Mouse (Mus musculus) thymus, postnatal 10 days (tissue): ENCODE measurements at regions not wholly inside any gene's neighbourhood (a gene's known extent, or its start where the extent isn't known, plus 50 kb on each side); places are given as distances from the start of the nearest gene placed in this dataset.

Experiments used
- DNase-seq, 2 experiments: peaks; one replicate each; pipeline ENCODE4 v3.0.0; 2021; ENCODE audit warnings: low spot score in 2 of 2

DNA sequence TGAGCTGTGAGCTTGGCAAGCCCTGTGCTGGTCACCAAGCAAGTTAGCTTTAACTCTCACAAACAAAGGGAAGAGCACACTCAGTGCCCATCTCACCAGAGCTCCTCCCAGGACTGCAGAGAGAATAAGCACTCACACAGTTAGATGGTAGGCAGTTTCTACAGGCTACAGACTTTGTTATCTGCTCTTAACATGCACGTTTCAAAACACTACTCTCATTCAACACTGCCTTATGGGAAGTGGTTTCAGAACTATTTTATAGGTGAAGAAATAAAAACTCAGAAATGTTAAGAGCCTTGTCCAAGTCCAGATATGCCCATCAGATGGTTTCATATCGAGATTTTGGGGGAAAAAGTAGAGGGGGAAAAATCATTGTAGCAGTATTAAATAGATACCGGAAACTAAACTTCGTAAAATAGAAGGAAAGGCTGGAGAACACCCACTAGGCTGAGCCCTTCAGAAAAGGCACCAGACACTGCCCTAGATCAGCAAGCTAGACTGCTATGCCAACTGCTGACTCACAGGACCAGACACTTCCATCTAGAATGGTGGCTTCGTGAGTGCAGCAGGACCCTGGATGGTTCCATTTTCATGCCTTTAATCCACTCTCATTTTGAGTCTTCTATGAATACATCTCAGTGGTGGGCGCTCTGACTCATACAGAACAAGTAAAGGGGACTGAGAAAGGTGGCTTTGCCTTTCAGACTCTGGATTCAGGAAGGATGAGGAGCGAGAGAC, 51.3 kb upstream of the Serbp1 start:
- DNase-seq = no peak

DNA sequence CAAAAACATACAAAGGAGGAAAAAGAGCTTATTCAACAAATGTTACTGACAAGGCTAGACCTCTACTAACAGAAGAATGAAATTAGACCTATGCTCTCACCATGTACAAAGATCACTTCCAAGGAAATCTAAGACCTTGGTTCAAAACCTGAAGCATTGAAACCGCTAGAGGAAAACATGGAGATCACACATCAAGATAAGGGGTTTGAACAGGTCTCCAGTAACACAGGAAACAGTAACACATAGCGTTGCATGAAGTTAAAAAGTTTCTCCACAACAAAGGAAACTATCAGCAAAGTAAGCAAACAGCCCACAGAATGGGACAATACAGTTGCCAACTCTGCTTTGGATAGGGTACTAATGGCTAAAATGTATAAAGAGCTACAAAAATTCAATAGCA, 53.3 kb upstream of the Serbp1 start:
- peak in 1 of 2 experiments; percentile 28 for DNase-seq

GRCm38 (mm10) chr6:67183481-67184215, 54.3 kb upstream of the Serbp1 start:
- DNase-seq = peak in 1 of 2 experiments; percentile 20

DNA sequence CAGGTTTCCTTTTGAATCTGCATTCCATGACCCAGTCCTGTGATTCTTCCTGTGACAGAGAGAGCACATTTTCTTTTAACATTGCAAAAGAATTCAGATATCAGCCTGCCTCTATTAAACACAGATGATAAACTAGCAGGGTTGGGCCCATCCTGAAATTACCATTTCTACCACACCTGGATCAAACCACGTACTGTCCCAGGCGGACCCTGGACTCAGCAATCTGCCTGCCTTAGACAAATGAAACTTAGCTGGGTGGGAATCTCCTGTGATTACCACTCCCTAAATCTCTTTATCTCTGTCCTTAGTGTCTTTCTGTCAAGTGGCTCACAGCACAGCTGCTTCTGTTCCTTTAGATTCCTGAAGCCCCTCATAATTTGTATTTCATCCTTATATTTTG, 55.5 kb upstream of the Serbp1 start:
- DNase-seq = no peak

- DNase-seq = no peak
Observed at GRCm38 (mm10) chr6:67181459-67181858, 56.5 kb upstream of the Serbp1 start.

- no peak for DNase-seq
Observed at GRCm38 (mm10) chr6:67179416-67179815, 58.6 kb upstream of the Serbp1 start.

DNA sequence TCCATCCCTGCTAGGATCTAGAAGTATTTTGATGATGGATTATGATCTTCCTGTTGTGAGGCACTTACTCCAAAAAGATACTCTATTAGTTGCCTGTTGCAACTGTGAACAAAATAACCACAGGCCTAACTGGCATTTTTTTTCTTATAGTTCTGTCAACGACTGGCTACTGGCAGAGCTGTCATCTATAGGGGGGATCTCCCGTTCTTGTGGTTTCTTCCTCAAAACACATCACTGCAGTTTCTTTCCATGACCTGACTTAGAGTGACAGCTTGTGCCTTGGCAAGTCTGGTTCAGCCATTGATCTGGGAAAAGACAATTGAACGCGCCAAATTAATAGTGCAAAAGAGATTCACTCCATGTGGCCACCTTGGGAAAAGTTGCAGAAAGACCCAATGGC, 59.4 kb upstream of the Serbp1 start:
- no peak for DNase-seq

DNA sequence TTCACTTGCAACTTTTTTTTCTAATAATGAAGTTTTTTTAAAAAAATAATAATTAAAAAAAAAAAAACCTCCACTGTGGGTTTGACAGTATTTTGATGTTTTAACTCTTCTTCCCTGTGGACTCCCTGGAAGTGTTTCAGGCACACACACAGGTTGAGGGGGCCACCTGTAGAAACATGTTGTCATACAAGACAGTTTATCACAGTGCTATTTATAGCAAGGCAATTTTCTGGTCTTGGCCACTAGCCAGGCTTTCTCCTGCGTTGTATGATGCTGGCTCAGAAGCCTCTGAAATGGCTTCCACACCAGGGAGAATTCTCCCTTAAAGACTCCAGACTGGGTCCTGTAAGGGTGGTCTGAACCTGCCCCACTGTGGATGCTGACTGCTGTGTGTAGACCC, 59.9 kb upstream of the Serbp1 start:
- no peak for DNase-seq

DNA sequence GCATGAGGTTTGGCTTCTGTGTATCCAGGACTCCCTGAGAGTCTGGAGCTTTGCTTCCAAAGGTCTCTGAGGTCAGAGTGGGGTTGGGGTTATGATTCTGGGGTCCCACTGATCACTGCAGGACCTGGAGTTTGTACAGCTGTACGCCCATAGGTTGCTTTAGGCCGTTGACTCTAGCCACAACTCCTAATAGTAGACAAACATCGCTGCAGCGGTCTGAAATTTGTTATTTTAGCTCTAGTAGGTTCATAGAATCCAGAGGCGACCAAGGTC, 67.4 kb upstream of the Serbp1 start:
- DNase-seq = no peak

GRCm38 (mm10) chr6:67169873-67170673, 67.9 kb upstream of the Serbp1 start:
- peak; percentile 46 to 59 for DNase-seq

GRCm38 (mm10) chr6:67168803-67169202, 69.2 kb upstream of the Serbp1 start:
- no peak for DNase-seq

GRCm38 (mm10) chr6:67168031-67168777, 69.8 kb upstream of the Serbp1 start:
- DNase-seq = no peak

GRCm38 (mm10) chr6:67165091-67165490, 72.9 kb upstream of the Serbp1 start:
- no peak for DNase-seq

- no peak for DNase-seq
Observed at GRCm38 (mm10) chr6:67163947-67164346, 74.0 kb upstream of the Serbp1 start.

DNA sequence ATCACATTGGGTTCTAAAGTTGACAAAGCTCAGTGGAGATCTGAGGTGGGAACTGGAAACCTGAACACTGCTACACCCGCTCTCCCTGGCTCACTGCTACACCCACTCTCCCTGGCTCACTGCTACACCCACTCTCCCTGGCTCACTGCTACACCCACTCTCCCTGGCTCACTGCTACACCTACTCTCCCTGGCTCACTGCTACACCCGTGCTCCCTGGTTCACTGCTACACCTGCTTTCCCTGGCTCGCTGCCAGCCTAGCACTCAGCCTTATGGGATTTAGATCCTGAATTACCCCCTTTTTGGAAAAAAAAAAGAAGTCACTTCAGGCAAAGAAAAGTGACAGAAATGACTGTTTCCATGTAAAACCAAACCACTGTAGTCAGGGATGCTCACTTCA, 75.2 kb upstream of the Serbp1 start:
- no peak for DNase-seq

- no peak for DNase-seq
Observed at GRCm38 (mm10) chr6:67161610-67162009, 76.4 kb upstream of the Serbp1 start.

- no peak for DNase-seq
Observed at GRCm38 (mm10) chr6:67160564-67160963, 77.4 kb upstream of the Serbp1 start.

DNA sequence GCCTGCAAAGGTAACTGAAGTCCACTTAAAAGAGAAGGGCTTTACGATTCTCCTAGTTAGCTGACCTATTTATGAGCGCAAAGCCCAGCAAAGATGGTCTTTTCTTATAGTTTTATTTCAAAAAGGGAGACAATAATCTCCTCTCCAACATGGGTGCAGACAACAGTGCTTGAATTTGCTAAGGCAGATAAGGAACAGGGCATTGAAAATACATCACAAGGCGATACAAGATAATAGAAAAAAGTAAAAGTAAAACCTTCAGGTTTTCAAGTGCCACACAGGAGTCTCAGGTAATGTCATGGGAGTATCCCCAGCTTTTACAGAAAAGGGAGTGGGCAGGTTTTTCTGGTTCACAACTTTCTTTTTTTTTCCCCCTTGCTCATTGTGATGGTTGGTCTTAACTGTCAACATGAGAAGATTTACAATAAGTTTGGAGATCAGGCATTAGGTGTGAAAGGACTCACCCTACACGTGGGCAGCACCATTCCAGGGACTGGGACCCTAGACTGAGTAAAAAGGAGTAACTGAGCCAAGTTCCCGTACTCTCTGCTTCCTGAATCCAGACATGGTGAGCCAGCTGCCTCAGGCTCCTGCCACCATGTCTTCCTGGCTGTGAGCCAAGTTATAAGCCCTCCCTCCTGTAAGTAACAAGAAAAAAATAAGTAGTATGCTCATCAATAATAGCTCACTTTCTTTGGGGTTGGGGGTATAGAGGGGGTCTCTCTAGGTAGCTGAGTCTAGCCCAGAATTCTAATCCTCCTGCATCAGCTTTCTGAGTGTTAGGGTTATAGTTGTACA, 78.1 kb upstream of the Serbp1 start:
- DNase-seq = no peak

GRCm38 (mm10) chr6:67159224-67159623, 78.8 kb upstream of the Serbp1 start:
- no peak for DNase-seq

- DNase-seq = peak; percentile 76 to 88
Observed at GRCm38 (mm10) chr6:67158765-67159164, 79.2 kb upstream of the Serbp1 start.

DNA sequence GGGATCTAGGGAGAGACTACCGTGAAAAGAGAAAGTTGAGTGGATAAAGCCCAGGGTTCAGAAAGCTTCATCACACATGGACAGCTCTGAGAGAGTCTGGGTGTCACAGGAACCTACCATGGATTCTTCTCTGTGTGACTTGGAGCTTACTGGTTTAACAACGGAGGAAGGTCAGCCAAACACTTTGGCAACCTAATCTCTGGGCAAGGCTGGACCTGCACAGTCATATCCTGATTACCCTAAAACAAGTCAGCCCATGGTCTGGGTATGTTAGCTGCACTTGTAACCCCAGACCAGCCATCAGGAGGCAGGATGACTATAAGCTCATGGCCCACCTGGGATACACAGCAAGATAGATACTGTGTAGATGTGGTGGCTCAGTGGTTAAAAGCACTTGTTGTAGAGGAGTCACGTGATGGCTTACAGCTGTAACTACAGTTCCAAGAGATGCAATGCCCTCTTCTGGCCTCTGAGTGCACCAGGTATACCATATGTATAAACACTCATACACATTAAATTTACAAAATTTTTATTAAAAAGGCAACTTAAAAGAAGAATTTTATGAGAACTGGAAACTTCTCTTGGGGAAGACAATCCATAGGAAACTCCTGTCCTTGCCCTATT, 85.0 kb upstream of the Serbp1 start:
- DNase-seq = no peak
